Mouse (Mus musculus) forebrain, embryonic 15.5 days (tissue): ENCODE results near the gene Tead3. TPM values are rescaled to one million over a fixed set of nuclear protein-coding genes. Genes with fewer than 3 reads are reported as not detected.

Experiments used
- ATAC-seq: fragments of 200-750 bp; cut with Nextera tagmentation; replicated peaks from 2 replicates; pipeline ENCODE4 v1.8.0; 2017; ENCODE audit warnings: mild to moderate bottlenecking, moderate TSS enrichment, moderate library complexity
- H3K27ac ChIP-seq: fragments of 300-500 bp; sonication (generic); replicated peaks from 2 replicates; pipeline ENCODE4 v1.5.1; 2015; ENCODE audit warnings: mild to moderate bottlenecking, inconsistent platforms
- H3K27me3 ChIP-seq: fragments of 300-500 bp; sonication (generic); 2 replicates; pipeline ENCODE4 v1.6.1; 2015; ENCODE audit warnings: inconsistent platforms
- H3K36me3 ChIP-seq: fragments of 300-500 bp; sonication (generic); 2 replicates; pipeline ENCODE4 v1.6.1; 2015; ENCODE audit warnings: mild to moderate bottlenecking, inconsistent platforms
- H3K4me1 ChIP-seq: fragments of 300-500 bp; sonication (generic); 2 replicates; pipeline ENCODE4 v1.6.1; 2015; ENCODE audit warnings: inconsistent platforms
- H3K4me2 ChIP-seq: fragments of 300-500 bp; sonication (generic); replicated peaks from 2 replicates; pipeline ENCODE4 v1.6.1; 2015; ENCODE audit warnings: mild to moderate bottlenecking, inconsistent platforms
- H3K4me3 ChIP-seq: fragments of 300-500 bp; sonication (generic); 2 replicates; pipeline ENCODE4 v1.5.1; 2015; ENCODE audit warnings: mild to moderate bottlenecking, inconsistent platforms
- H3K9ac ChIP-seq: fragments of 300-500 bp; sonication (generic); replicated peaks from 2 replicates; pipeline ENCODE4 v1.6.1; 2015; ENCODE audit warnings: mild to moderate bottlenecking, inconsistent platforms
- H3K9me3 ChIP-seq: fragments of 300-500 bp; sonication (generic); 2 replicates; pipeline ENCODE4 v1.6.1; 2016; ENCODE audit warnings: inconsistent platforms
- WGBS: fragments of 180-500 bp; shearing (Covaris S2); methylation state at CpG from one replicate; pipeline ENCODE4 v1.1.7; 2015; ENCODE audit warnings: mixed read lengths; 5-methylcytosine and 5-hydroxymethylcytosine counted together
- polyA plus RNA-seq: library from polyadenylated mRNA; unstranded; fragments of >200 nt; fragmentation: Nextera tagmentation; extraction: Ambion mirVana; gene quantifications from 2 replicates; pipeline ENCODE4 v1.2.1, GENCODE M21; 2015

The Tead3 gene
- polyA plus RNA-seq, 1 experiment from 2014 or later, result 1.9 TPM

DNA sequence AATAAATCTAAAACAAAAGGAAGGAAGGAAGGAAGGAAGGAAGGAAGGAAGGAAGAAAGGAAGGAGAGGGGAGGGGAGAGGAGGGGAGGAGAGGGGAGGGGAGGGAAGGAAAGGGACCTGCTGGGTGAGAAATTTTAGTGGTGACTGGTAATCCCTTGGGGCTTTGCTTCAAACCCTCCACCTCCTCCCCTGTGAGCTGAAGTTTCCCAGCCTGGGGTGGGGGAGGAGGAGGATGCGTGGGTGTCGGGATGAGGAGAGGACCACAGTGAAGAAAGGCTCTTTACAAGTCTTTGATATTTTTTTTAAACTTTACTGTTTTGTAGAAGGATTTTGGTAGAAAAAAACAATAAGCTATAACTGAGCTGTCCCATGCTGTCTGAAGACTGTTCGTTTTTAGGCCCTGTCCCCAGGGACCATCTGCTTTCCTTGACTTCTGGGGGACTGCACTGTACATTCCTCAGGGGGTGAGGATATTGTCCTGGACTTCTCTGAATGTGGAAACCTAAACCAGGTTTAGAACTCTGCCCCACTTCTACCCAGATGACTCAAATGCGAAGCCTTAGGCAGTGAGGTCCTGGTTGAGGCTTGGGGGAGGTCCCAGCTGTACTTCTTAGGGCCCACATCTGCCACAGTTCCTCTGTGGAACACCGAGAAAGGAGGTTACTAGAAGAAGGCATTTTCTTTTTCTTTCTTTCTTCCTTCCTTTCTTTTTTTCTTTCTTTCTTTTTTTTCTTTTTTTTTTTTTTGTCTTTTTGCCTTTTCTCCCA, 39.1 kb downstream of the Tead3 start:
- no peak overlapping the region for H3K4me3 ChIP-seq
- WGBS, result 84% methylated on average over 5 of the region's 5 CpGs
- H3K36me3 ChIP-seq, result no peaks in the 10 kb centered on the region; the same call in 1 of the 2 replicates

DNA sequence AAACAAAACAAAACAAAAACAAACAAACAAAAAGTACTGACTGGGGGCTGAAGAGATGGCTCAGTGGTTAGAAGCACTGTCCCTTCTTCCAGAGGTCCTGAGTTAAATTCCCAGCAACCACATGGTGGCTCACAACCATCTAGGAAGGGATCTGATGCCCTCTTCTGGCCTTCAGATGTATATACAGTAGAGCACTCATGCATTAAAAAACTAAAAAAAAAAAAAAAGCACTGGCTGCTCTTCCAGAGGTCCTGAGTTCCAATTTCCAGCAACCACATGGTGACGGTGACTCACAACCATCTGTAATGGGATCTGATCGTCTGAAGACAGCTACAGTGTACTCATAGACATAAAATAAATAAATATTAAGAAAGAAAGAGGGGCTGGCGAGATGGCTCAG, 39.8 kb downstream of the Tead3 start:
- no peaks in the 10 kb centered on the region for H3K27me3 ChIP-seq
- 85% methylated on average over 3 of the region's 3 CpGs for WGBS
- peaks cover 18% of the 10 kb centered on the region for H3K4me1 ChIP-seq
- H3K4me2 ChIP-seq, result no peak overlapping the region
- H3K27ac ChIP-seq, result no peak overlapping the region
- H3K4me3 ChIP-seq, result no peak overlapping the region
- no peak overlapping the region for H3K9ac ChIP-seq
- no peak for ATAC-seq
- no peaks in the 10 kb centered on the region; the same call in 1 of the 2 replicates for H3K36me3 ChIP-seq
- H3K9me3 ChIP-seq, result no peaks in the 10 kb centered on the region

More for the DNA sequence above, 39.1 kb downstream of the Tead3 start:
- Histone ChIP-seq H3K4me2 (no peak overlapping the region), H3K9me3 (no peaks in the 10 kb centered on the region), H3K27me3 (no peaks in the 10 kb centered on the region), H3K27ac (no peak overlapping the region), H3K4me1 (peaks cover 18% of the 10 kb centered on the region), H3K9ac (no peak overlapping the region)
- ATAC-seq, result no peak

- H3K36me3 ChIP-seq, result no peaks in the 10 kb centered on the region
- H3K4me3 ChIP-seq, result no peak overlapping the region
- H3K27me3 ChIP-seq, result no peaks in the 10 kb centered on the region
- no peak for ATAC-seq
- H3K4me1 ChIP-seq, result peaks cover 7% of the 10 kb centered on the region
- no peak overlapping the region for H3K4me2 ChIP-seq
- H3K9me3 ChIP-seq, result no peaks in the 10 kb centered on the region
- no peak overlapping the region for H3K27ac ChIP-seq
- no peak overlapping the region for H3K9ac ChIP-seq
- 14% methylated on average over 18 of the region's 18 CpGs for WGBS
Observed at GRCm38 (mm10) chr17:28308297-28309195, 42.1 kb downstream of the Tead3 start.

DNA sequence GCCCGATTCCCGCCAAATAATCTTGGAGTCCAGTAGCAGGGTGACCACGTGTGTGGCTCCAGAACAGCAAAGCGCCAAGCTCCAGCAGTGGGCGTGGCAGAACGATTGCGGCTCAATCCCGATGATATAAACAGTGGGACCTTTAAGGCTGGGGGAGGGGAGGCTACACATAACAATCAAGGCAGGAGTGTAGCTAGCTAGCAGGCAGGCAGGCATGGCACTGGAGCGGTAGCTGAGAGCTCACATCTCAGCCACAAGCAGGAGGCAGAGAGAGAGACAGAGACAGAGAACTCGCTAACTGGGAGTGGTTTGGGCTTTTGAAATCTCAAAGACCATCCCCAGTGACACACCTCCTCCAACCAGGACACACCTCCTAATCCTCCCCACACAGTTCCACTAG, 45.4 kb downstream of the Tead3 start:
- Histone ChIP-seq H3K9me3 (no peaks in the 10 kb centered on the region), H3K4me3 (no peak overlapping the region), H3K36me3 (no peaks in the 10 kb centered on the region), H3K9ac (no peak overlapping the region), H3K4me2 (no peak overlapping the region), H3K4me1 (peaks cover 2% of the 10 kb centered on the region; the same call in 1 of the 2 replicates), H3K27ac (no peak overlapping the region), H3K27me3 (no peaks in the 10 kb centered on the region)
- no peak for ATAC-seq
- 53% methylated on average over 10 of the region's 10 CpGs for WGBS

DNA sequence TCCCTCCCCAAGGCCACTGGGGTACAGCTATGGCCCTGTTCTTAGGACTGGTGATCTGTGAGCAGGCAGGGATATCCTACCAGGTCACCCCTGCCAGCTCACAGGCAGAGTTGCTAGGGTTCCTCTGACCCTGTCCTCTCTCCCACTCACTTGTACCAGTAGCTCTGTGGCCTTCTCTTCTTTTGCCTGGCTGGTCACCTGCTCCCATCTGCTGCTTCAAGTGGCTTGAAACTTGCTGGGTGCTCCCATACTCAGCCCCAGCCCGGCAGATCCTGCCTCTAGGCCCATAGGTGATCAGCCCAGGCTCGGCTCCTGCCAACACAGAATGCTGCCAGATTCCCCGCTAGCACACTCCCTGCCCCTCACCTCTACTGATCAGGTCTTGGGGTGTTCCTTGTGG, 49.8 kb downstream of the Tead3 start:
- no peak overlapping the region for H3K4me3 ChIP-seq
- 68% methylated on average over 3 of the region's 3 CpGs for WGBS
- no peaks in the 10 kb centered on the region for H3K36me3 ChIP-seq
- ATAC-seq, result no peak
- H3K27me3 ChIP-seq, result no peaks in the 10 kb centered on the region
- no peaks in the 10 kb centered on the region for H3K4me1 ChIP-seq
- H3K4me2 ChIP-seq, result no peak overlapping the region
- no peak overlapping the region for H3K9ac ChIP-seq
- no peaks in the 10 kb centered on the region for H3K9me3 ChIP-seq
- no peak overlapping the region for H3K27ac ChIP-seq

DNA sequence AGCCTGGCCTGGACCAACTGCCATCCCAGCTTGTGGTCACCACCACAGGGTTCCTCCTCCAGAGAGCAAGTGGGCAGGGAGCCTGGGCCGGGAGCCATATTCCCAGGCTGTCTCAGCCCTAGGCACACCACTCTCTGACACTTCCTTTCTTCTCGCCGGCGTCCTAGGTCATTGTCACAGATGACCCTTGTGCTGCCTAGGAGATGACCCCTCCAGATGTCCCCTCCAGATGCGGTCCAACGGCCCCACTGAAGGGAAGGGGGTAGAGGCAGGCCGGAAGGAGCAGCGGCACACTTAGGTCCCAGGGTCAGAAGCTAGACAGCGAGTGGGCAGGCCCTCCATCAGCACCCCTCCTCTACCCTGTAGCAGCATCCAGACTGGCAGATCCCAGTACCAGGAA, 50.3 kb downstream of the Tead3 start:
- WGBS, result 79% methylated on average over 9 of the region's 9 CpGs
- no peak overlapping the region for H3K9ac ChIP-seq
- H3K27me3 ChIP-seq, result no peaks in the 10 kb centered on the region
- ATAC-seq, result no peak
- H3K4me1 ChIP-seq, result no peaks in the 10 kb centered on the region
- H3K4me2 ChIP-seq, result no peak overlapping the region
- no peak overlapping the region for H3K4me3 ChIP-seq
- H3K36me3 ChIP-seq, result no peaks in the 10 kb centered on the region
- H3K27ac ChIP-seq, result no peak overlapping the region
- H3K9me3 ChIP-seq, result no peaks in the 10 kb centered on the region

DNA sequence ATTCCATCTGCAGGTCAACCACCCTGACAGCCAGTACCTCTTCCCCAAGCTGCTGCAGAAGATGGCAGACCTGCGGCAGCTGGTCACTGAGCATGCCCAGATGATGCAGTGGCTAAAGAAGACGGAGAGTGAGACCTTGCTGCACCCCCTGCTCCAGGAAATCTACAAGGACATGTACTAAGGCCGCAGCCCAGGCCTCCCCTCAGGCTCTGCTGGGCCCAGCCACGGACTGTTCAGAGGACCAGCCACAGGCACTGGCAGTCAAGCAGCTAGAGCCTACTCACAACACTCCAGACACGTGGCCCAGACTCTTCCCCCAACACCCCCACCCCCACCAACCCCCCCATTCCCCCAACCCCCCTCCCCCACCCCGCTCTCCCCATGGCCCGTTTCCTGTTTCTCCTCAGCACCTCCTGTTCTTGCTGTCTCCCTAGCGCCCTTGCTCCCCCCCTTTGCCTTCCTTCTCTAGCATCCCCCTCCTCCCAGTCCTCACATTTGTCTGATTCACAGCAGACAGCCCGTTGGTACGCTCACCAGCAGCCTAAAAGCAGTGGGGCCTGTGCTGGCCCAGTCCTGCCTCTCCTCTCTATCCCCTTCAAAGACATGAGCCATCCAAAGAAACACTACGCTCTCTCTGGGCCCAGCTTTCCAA, 50.8 kb downstream of the Tead3 start:
- H3K4me2 ChIP-seq, result no peak overlapping the region
- H3K9me3 ChIP-seq, result no peaks in the 10 kb centered on the region
- H3K4me1 ChIP-seq, result no peaks in the 10 kb centered on the region
- H3K27me3 ChIP-seq, result no peaks in the 10 kb centered on the region
- ATAC-seq, result no peak
- WGBS, result 59% methylated on average over 8 of the region's 11 CpGs
- H3K27ac ChIP-seq, result no peak overlapping the region
- no peaks in the 10 kb centered on the region for H3K36me3 ChIP-seq
- no peak overlapping the region for H3K4me3 ChIP-seq
- H3K9ac ChIP-seq, result no peak overlapping the region

DNA sequence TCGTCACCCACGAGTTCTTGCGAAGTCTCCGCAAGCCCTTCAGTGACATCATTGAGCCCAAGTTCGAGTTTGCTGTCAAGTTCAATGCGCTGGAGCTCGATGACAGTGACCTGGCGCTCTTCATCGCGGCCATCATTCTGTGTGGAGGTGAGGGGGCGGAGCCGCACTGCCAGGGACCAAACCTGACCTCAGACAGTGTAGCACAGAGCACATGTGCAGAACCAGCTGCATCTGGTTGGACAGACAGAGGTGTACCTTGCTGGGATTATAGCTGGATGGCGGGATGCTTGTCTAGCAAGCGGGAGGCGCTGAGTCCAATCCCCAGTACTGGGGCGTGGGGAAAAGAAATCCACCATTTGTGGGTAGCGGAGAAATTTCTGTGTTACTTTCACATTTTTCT, 51.7 kb downstream of the Tead3 start:
- no peaks in the 10 kb centered on the region for H3K4me1 ChIP-seq
- H3K36me3 ChIP-seq, result no peaks in the 10 kb centered on the region
- 93% methylated on average over 17 of the region's 17 CpGs for WGBS

DNA sequence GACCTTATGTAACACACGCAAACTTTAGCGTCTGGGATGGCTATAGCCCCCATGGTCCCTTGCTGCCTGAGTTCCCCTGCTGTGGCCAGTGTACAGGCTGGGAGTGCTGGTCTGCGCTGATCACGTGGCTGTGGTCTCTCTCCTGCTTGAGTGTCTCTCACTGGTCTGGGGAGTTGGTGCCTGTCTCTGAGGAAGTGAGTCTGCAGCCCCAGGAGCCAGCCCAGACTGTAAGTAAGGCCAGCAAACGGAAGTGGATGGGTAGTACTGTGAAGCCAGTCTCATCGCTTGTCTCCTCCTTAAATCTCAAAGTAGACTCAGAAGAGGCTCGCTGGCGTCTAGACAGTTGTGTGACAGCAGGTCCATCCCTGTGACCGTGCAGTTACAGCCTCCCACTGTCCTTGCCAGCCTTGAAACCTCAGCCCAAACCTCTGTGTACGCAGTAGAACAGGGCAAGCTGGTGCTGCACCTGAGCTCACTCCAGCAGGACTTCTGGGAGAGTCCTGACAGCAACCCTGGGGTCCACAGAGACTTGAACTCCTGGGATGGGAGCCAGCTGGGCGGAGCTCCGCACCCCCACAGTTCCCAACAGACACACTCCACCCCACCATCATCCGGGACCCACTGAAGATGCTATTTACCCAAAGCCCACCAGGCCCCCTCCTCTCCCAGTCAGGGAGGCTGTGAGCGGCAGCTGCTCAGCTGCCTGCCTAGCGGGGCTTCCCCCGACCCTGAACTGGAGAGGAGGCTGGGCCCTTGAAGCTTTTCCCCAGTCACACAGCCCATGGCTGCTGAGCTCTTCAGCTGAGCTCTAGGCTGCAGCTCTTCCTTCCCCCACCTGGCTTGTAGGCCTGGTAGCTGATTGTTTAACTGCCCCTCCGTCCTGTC, 55.9 kb downstream of the Tead3 start:
- Histone ChIP-seq H3K4me1 (no peaks in the 10 kb centered on the region), H3K9ac (no peak overlapping the region), H3K27ac (peak overlapping the region; percentile 34; the same call in 1 of the 2 replicates), H3K4me2 (no peak overlapping the region), H3K9me3 (no peaks in the 10 kb centered on the region), H3K27me3 (no peaks in the 10 kb centered on the region), H3K36me3 (no peaks in the 10 kb centered on the region), H3K4me3 (no peak overlapping the region)
- ATAC-seq, result no peak
- WGBS, result 72% methylated on average over 17 of the region's 17 CpGs

More for the DNA sequence above, 51.7 kb downstream of the Tead3 start:
- Histone ChIP-seq H3K9ac (no peak overlapping the region), H3K9me3 (no peaks in the 10 kb centered on the region), H3K27me3 (no peaks in the 10 kb centered on the region), H3K27ac (no peak overlapping the region), H3K4me2 (no peak overlapping the region), H3K4me3 (no peak overlapping the region)
- ATAC-seq, result no peak

DNA sequence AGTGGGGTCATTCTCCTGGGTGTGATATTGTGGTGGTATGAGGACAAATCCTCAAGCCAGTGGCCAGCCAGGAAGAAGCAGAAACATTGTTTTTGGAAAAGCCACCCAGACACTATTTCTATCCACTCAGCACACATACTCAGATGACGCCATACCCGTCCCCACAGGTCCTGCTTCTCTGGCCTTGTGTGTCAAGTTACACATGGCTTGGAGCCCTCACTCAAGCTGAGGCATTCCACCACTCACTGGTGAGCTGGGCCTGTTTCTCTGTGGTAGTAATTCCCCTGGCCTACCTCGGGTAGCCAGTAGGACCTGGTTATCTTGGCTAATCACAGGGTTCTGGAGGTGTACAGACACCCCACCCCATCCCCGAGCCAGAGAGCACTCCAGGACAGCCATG, 56.9 kb downstream of the Tead3 start:
- Histone ChIP-seq H3K4me1 (no peaks in the 10 kb centered on the region), H3K9me3 (no peaks in the 10 kb centered on the region), H3K36me3 (no peaks in the 10 kb centered on the region), H3K4me2 (no peak overlapping the region), H3K27me3 (no peaks in the 10 kb centered on the region), H3K9ac (no peak overlapping the region), H3K27ac (no peak overlapping the region), H3K4me3 (no peak overlapping the region)
- 81% methylated on average over 4 of the region's 4 CpGs for whole genome bisulfite sequencing
- no peak for ATAC-seq

DNA sequence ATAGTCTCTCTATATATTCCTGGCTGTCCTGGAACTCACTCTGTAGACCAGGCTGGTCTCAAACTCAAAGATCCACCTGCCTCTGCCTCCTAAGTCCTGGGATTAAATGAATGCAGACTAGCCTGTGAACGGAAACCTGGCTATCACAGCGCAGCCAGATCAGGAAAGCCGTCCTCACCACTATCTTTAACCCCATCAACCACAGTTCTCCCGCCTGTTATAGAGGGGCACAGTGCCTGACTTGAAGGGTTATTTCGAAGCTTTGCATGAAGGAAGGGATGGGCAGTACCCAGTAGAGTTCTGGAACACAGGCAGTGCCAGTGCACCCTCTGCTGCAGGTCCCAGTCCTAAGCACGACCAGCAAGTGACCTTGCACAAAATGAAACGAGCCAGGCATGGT, 59.3 kb downstream of the Tead3 start:
- no peak for ATAC-seq
- Histone ChIP-seq H3K9me3 (no peaks in the 10 kb centered on the region), H3K4me2 (no peak overlapping the region), H3K36me3 (no peaks in the 10 kb centered on the region), H3K27me3 (no peaks in the 10 kb centered on the region), H3K9ac (no peak overlapping the region), H3K4me3 (no peak overlapping the region), H3K4me1 (no peaks in the 10 kb centered on the region), H3K27ac (no peak overlapping the region)
- 77% methylated on average over 7 of the region's 7 CpGs for WGBS
